Mouse (Mus musculus): ENCODE measurements at regions not wholly inside any gene's neighbourhood (a gene's known extent, or its start where the extent isn't known, plus 50 kb on each side); places are given as distances from the start of the nearest gene placed in this dataset.
A peak's percentile ranks its signal among the peaks of the same experiment; 100 is the strongest.

GRCm38 (mm10) chr15:51103948-51104347 lies 2780.8 kb upstream of the Gm7489 start:
- no peak for DNase-seq (ENCODE audit: low read depth, low spot score)

- peak; percentile 18 for DNase-seq (ENCODE audit: low read depth, low spot score)
Measured at GRCm38 (mm10) chr15:51104362-51104761, 2780.3 kb upstream of the Gm7489 start.

GRCm38 (mm10) chr15:51104796-51105195 lies 2779.9 kb upstream of the Gm7489 start:
- peak; percentile 16 for DNase-seq (ENCODE audit: low read depth, low spot score)

- DNase-seq (ENCODE audit: low read depth, low spot score) = peak; percentile 12
Measured at GRCm38 (mm10) chr15:51105359-51106008, 2779.2 kb upstream of the Gm7489 start.

- DNase-seq (ENCODE audit: low read depth, low spot score) = no peak
Measured at GRCm38 (mm10) chr15:51110186-51110585, 2774.5 kb upstream of the Gm7489 start.

- no peak for DNase-seq (ENCODE audit: low read depth, low spot score)
Measured at GRCm38 (mm10) chr15:51125896-51126295, 2758.8 kb upstream of the Gm7489 start.

- DNase-seq (ENCODE audit: low read depth, low spot score) = no peak
Measured at GRCm38 (mm10) chr15:51131017-51131416, 2753.7 kb upstream of the Gm7489 start.

GRCm38 (mm10) chr15:51136121-51136520 lies 2748.6 kb upstream of the Gm7489 start:
- no peak for DNase-seq (ENCODE audit: low read depth, low spot score)

- DNase-seq (ENCODE audit: low read depth, low spot score) = no peak
Measured at GRCm38 (mm10) chr15:51139507-51139906, 2745.2 kb upstream of the Gm7489 start.

- DNase-seq (ENCODE audit: low read depth, low spot score) = no peak
Measured at GRCm38 (mm10) chr15:51173976-51174620, 2710.6 kb upstream of the Gm7489 start.

- no peak for DNase-seq (ENCODE audit: low read depth, low spot score)
Measured at GRCm38 (mm10) chr15:51176466-51176865, 2708.2 kb upstream of the Gm7489 start.

GRCm38 (mm10) chr15:51189134-51189533 lies 2695.6 kb upstream of the Gm7489 start:
- DNase-seq (ENCODE audit: low read depth, low spot score) = no peak

GRCm38 (mm10) chr15:51197466-51198158 lies 2687.1 kb upstream of the Gm7489 start:
- no peak for DNase-seq (ENCODE audit: low read depth, low spot score)

- no peak for DNase-seq (ENCODE audit: low read depth, low spot score)
Measured at GRCm38 (mm10) chr15:51203351-51203750, 2681.4 kb upstream of the Gm7489 start.

GRCm38 (mm10) chr15:51206050-51206449 lies 2678.7 kb upstream of the Gm7489 start:
- no peak for DNase-seq (ENCODE audit: low read depth, low spot score)

- no peak for DNase-seq (ENCODE audit: low read depth, low spot score)
Measured at GRCm38 (mm10) chr15:51206773-51207172, 2677.9 kb upstream of the Gm7489 start.

GRCm38 (mm10) chr15:51234873-51235272 lies 2649.8 kb upstream of the Gm7489 start:
- no peak for DNase-seq (ENCODE audit: low read depth, low spot score)

GRCm38 (mm10) chr15:51244596-51244995 lies 2640.1 kb upstream of the Gm7489 start:
- no peak for DNase-seq (ENCODE audit: low read depth, low spot score)

- DNase-seq (ENCODE audit: low read depth, low spot score) = no peak
Measured at GRCm38 (mm10) chr15:51247259-51247658, 2637.4 kb upstream of the Gm7489 start.

- DNase-seq (ENCODE audit: low read depth, low spot score) = no peak
Measured at GRCm38 (mm10) chr15:51248034-51248788, 2636.5 kb upstream of the Gm7489 start.

- no peak for DNase-seq (ENCODE audit: low read depth, low spot score)
Measured at GRCm38 (mm10) chr15:51248789-51249040, 2636.0 kb upstream of the Gm7489 start.

GRCm38 (mm10) chr15:51254143-51254542 lies 2630.6 kb upstream of the Gm7489 start:
- no peak for DNase-seq (ENCODE audit: low read depth, low spot score)
